Mouse (Mus musculus) adrenal gland, adult (tissue): Measurements from ENCODE around the gene Sh3pxd2a.

Experiments
- DNase-seq, 2 experiments: peaks; one replicate each; pipeline ENCODE4 v3.0.0; 2022 to 2023; ENCODE audit warnings: low spot score in 1 of 2; ENCODE audit not compliant: inconsistent age in 2 of 2

Gene Sh3pxd2a

GRCm38 (mm10) chr19:47216766-47217165, 247.4 kb downstream of the Sh3pxd2a start:
- peak; percentile 84 to 88 for DNase-seq

- no peak for DNase-seq
Measured at GRCm38 (mm10) chr19:47213470-47213869, 250.7 kb downstream of the Sh3pxd2a start.

GRCm38 (mm10) chr19:47212401-47212800, 251.8 kb downstream of the Sh3pxd2a start:
- no peak for DNase-seq

- DNase-seq = no peak
Measured at GRCm38 (mm10) chr19:47211609-47212312, 252.4 kb downstream of the Sh3pxd2a start.

GRCm38 (mm10) chr19:47210432-47210831, 253.8 kb downstream of the Sh3pxd2a start:
- DNase-seq = no peak
